Mouse (Mus musculus) neural tube, embryonic 14.5 days (tissue): Measurements from ENCODE around the gene Phf19. TPM values are rescaled to one million over a fixed set of nuclear protein-coding genes. Genes with fewer than 3 reads are reported as not detected.
A peak's percentile ranks its signal among the peaks of the same experiment; 100 is the strongest.

Experiments
- ATAC-seq: fragments of 200-750 bp; cut with Nextera tagmentation; 2 replicates; pipeline ENCODE4 v1.8.0; 2017; ENCODE audit warnings: low read depth, mild to moderate bottlenecking, moderate TSS enrichment, moderate library complexity
- H3K27ac ChIP-seq: fragments of 300-500 bp; sonication (generic); 2 replicates; pipeline ENCODE4 v1.5.1; 2014; ENCODE audit warnings: low read depth, mild to moderate bottlenecking, control low read depth, low read length, moderate library complexity, mixed read lengths
- H3K27me3 ChIP-seq: fragments of 300-500 bp; sonication (generic); 2 replicates; pipeline ENCODE4 v1.6.1; 2014; ENCODE audit warnings: low read length; ENCODE audit not compliant: control insufficient read depth, insufficient read depth
- H3K36me3 ChIP-seq: fragments of 300-500 bp; sonication (generic); 2 replicates; pipeline ENCODE4 v1.6.1; 2014; ENCODE audit warnings: low read length, mixed read lengths; ENCODE audit not compliant: control insufficient read depth, insufficient read depth
- H3K4me1 ChIP-seq: fragments of 300-500 bp; sonication (generic); 2 replicates; pipeline ENCODE4 v1.6.1; 2014; ENCODE audit warnings: low read length; ENCODE audit not compliant: control insufficient read depth, insufficient read depth
- H3K4me2 ChIP-seq: fragments of 300-500 bp; sonication (generic); 2 replicates; pipeline ENCODE4 v1.6.1; 2014; ENCODE audit warnings: mild to moderate bottlenecking, low read depth, low read length, control low read depth
- H3K4me3 ChIP-seq: fragments of 300-500 bp; sonication (generic); 2 replicates; pipeline ENCODE4 v1.5.1; 2014; ENCODE audit warnings: low read depth, low read length, control low read depth, mixed read lengths
- H3K9ac ChIP-seq: fragments of 300-500 bp; sonication (generic); replicated peaks from 2 replicates; pipeline ENCODE4 v1.6.1; 2014; ENCODE audit warnings: low read depth, mild to moderate bottlenecking, control low read depth, low read length, mixed read lengths
- H3K9me3 ChIP-seq: fragments of 300-500 bp; sonication (generic); 2 replicates; pipeline ENCODE4 v1.6.1; 2016; ENCODE audit warnings: low read length; ENCODE audit not compliant: control insufficient read depth
- WGBS: fragments of 180-500 bp; shearing (Covaris S2); extraction: QIAGEN DNeasy Blood & Tissue Kit; methylation state at CpG from one replicate; pipeline ENCODE4 v1.1.7; 2014; 5-methylcytosine and 5-hydroxymethylcytosine counted together
- polyA plus RNA-seq: library from polyadenylated mRNA; unstranded; fragments of >200 nt; fragmentation: Nextera tagmentation; extraction: Ambion mirVana; gene quantifications from 2 replicates; pipeline ENCODE4 v1.2.1, GENCODE M21; 2014

The Phf19 gene
- polyA plus RNA-seq = 2.7 and 3.8 TPM in 2 replicates

- Histone ChIP-seq H3K36me3 (no peaks in the 10 kb centered on the region), H3K4me2 (peak within 1 kb of the TSS; percentile 95), H3K9ac (peak within 1 kb of the TSS; percentile 57), H3K27me3 (peaks cover 10% of the 10 kb centered on the region), H3K4me1 (peaks cover 14% of the 10 kb centered on the region; the same call in 1 of the 2 replicates), H3K9me3 (no peaks in the 10 kb centered on the region), H3K4me3 (peak within 1 kb of the TSS; percentile 50), H3K27ac (no peak within 1 kb of the TSS)
- peak; percentile 42; the same call in 1 of the 2 replicates for ATAC-seq
- WGBS = under 1% methylated on average over 62 of the region's 64 CpGs
Measured at GRCm38 (mm10) chr2:34913218-34914068, at the start of gene Phf19. Gene Phf19 (minus strand): TSS chr2:34914026.

DNA sequence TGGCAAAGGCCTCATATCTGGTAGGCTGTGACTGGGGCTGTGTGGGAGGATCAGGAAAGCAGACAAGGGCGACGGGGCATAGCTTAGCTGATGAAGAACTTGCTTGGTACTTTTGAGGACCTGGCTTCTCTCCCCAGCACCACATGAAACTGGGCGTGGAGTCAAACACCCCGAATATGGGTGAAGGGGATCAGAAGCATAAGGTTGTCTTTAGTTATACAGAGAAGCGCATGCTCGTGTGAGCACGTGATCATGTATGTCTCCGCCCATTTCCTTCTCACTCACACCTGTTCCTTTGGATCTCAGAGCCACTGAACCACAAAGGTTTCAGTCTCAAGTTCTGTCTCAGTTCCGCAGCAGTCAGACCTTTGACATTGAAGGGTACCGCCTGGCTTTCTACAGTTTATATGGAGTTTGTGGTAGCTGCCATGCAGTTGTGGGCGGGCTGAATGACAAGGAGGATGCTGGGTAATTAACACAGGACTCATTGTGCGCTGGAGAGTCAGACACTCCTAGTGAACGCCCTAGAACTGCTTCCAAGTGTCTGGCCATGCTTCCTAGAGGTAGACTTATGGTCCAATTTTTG, 49.6 kb upstream of the Phf19 start:
- no peak overlapping the region for H3K4me3 ChIP-seq
- no peaks in the 10 kb centered on the region for H3K27me3 ChIP-seq
- ATAC-seq = no peak
- H3K9ac ChIP-seq = no peak overlapping the region
- H3K4me1 ChIP-seq = no peaks in the 10 kb centered on the region
- H3K36me3 ChIP-seq = no peaks in the 10 kb centered on the region
- H3K27ac ChIP-seq = no peak overlapping the region
- no peak overlapping the region for H3K4me2 ChIP-seq
- H3K9me3 ChIP-seq = no peaks in the 10 kb centered on the region
- 82% methylated on average over 13 of the region's 13 CpGs for WGBS

- no peaks in the 10 kb centered on the region for H3K9me3 ChIP-seq
- ATAC-seq = no peak
- WGBS = 86% methylated on average over 9 of the region's 9 CpGs
Measured at GRCm38 (mm10) chr2:34962893-34963292, 49.1 kb upstream of the Phf19 start.

GRCm38 (mm10) chr2:34962211-34962610, 48.4 kb upstream of the Phf19 start:
- no peak overlapping the region for H3K4me2 ChIP-seq
- 73% methylated on average over 2 of the region's 2 CpGs for WGBS
- no peaks in the 10 kb centered on the region for H3K27me3 ChIP-seq

More at GRCm38 (mm10) chr2:34962893-34963292, 49.1 kb upstream of the Phf19 start:
- Histone ChIP-seq H3K36me3 (no peaks in the 10 kb centered on the region), H3K4me2 (no peak overlapping the region), H3K27ac (no peak overlapping the region), H3K9ac (no peak overlapping the region), H3K4me1 (no peaks in the 10 kb centered on the region), H3K4me3 (no peak overlapping the region), H3K27me3 (no peaks in the 10 kb centered on the region)

DNA sequence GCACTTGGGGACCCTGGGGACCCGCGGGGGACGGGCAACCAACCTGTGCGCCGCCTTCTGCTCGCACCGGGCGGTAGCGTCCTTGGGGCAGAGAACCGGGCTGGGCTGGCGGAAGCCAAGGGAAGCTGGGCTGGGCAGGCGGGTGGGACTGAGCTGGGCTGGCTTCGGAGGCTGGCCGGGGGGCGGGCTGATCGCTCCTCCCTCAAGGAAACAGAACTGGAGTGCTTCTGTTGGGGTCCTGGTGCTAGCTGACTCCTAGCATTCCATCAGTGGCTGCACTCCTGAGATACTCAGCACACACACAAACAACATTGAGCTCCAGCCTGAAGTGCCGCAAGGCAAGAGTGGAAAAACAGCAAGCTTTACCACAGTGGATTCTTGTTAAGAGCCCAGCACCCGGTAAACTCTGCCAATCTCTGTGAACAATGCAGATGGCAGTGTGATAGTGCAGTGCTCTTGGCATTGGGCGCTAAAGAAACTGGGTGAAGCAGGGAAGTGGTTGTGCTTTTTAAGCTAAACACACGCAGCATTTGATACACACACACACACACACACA, 47.7 kb upstream of the Phf19 start, which contains the start of gene Traf1:
Traf1 (minus strand) TSS at position 292 of the 556 bp plus-strand sequence.
- Histone ChIP-seq H3K27me3 (no peaks in the 10 kb centered on the region), H3K27ac (no peak within 1 kb of the TSS), H3K9ac (no peak within 1 kb of the TSS), H3K4me2 (peak within 1 kb of the TSS; percentile 36), H3K4me3 (0 out of 2 replicates have a peak within 1 kb of the TSS, but pooled peaks have one; percentile 5), H3K36me3 (no peaks in the 10 kb centered on the region), H3K9me3 (no peaks in the 10 kb centered on the region), H3K4me1 (no peaks in the 10 kb centered on the region)
- peak; percentile 49; the same call in 1 of the 2 replicates for ATAC-seq
- WGBS = 16% methylated on average over 20 of the region's 20 CpGs

More at GRCm38 (mm10) chr2:34962211-34962610, 48.4 kb upstream of the Phf19 start:
- H3K27ac ChIP-seq = no peak overlapping the region
- no peak for ATAC-seq
- H3K36me3 ChIP-seq = no peaks in the 10 kb centered on the region
- H3K4me3 ChIP-seq = no peak overlapping the region
- no peaks in the 10 kb centered on the region for H3K9me3 ChIP-seq
- no peaks in the 10 kb centered on the region for H3K4me1 ChIP-seq
- H3K9ac ChIP-seq = no peak overlapping the region

- 75% methylated on average over 6 of the region's 6 CpGs for WGBS
- 0 out of 2 replicates have a peak overlapping the region, but pooled peaks have one; percentile 5 for H3K4me3 ChIP-seq
- no peak for ATAC-seq
- H3K9ac ChIP-seq = no peak overlapping the region
- no peaks in the 10 kb centered on the region for H3K4me1 ChIP-seq
- no peaks in the 10 kb centered on the region for H3K9me3 ChIP-seq
- no peaks in the 10 kb centered on the region for H3K36me3 ChIP-seq
- no peaks in the 10 kb centered on the region for H3K27me3 ChIP-seq
- no peak overlapping the region for H3K27ac ChIP-seq
- H3K4me2 ChIP-seq = peak overlapping the region; percentile 36
Measured at GRCm38 (mm10) chr2:34960966-34961365, 47.1 kb upstream of the Phf19 start.

GRCm38 (mm10) chr2:34960466-34960865, 46.6 kb upstream of the Phf19 start:
- Histone ChIP-seq H3K4me1 (no peaks in the 10 kb centered on the region), H3K4me2 (no peak overlapping the region), H3K9ac (no peak overlapping the region), H3K9me3 (no peaks in the 10 kb centered on the region), H3K27me3 (no peaks in the 10 kb centered on the region), H3K36me3 (no peaks in the 10 kb centered on the region), H3K27ac (no peak overlapping the region), H3K4me3 (no peak overlapping the region)
- 81% methylated on average over 4 of the region's 5 CpGs for WGBS
- ATAC-seq = no peak

DNA sequence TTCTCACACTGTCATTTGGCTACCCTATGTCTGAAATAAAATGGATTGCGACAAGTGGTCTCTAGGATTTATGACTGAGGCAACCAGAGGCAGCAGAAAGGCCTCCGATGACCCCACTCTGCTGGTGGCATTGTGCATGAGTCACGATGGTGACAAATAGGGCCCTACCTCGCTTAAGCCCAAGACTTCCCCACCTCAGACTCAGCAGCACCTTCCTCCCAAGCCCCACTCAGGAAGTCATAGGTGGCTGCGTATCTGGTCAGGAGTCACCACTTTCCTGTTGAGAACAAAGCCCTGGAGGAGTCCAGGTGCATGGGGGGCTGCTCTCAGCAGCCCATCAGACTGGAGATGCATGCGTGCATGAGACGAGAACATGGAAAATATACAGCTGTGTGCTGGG, 44.8 kb upstream of the Phf19 start:
- Histone ChIP-seq H3K27me3 (no peaks in the 10 kb centered on the region), H3K27ac (no peak overlapping the region), H3K9me3 (no peaks in the 10 kb centered on the region), H3K4me1 (no peaks in the 10 kb centered on the region), H3K4me3 (no peak overlapping the region), H3K4me2 (no peak overlapping the region), H3K9ac (no peak overlapping the region), H3K36me3 (no peaks in the 10 kb centered on the region)
- 82% methylated on average over 7 of the region's 7 CpGs for WGBS
- ATAC-seq = no peak

- ATAC-seq = no peak
- Histone ChIP-seq H3K4me3 (no peak overlapping the region), H3K27me3 (no peaks in the 10 kb centered on the region), H3K36me3 (no peaks in the 10 kb centered on the region), H3K4me2 (no peak overlapping the region), H3K9ac (no peak overlapping the region), H3K4me1 (no peaks in the 10 kb centered on the region), H3K9me3 (no peaks in the 10 kb centered on the region), H3K27ac (no peak overlapping the region)
- WGBS = 81% methylated on average over 7 of the region's 7 CpGs
Measured at GRCm38 (mm10) chr2:34958036-34958435, 44.2 kb upstream of the Phf19 start.
